14 mouse cellular contexts compared by ENCODE assay signal in the genomic region with DNA sequence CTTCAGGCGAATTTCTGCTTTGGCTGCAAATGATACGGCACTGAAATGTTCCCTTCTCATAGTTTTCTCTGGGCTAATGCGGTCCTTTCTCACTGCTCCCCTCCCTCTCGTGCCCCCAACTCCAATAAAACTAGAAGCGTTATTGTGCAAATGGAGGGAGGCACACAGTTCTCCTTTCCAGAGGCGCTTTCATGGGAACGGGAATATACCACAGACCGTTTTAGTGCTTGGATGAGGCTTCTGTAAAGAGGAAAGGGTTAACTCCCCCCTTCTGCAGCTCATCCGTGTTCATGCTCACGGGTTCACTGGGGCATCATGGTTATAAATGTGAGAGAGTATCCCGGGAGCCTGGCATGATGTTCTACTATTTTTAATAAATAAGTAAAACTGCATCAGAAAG.
A peak's percentile ranks its signal among the peaks of the same experiment; 100 is the strongest.
DNase-seq lines count a peak whose midpoint lies in the region; ATAC-seq and TF ChIP-seq lines count a peak whose summit lies in the region.
"Had no signal": no experiment of that assay in that cellular context is flagged by ENCODE, and none has a peak within 500 bp of the region (broad histone marks: within the 10 kb centered on the region; RNA-seq: fewer than 3 reads in every experiment).

No protein-coding gene starts in this region.

- H3K9me3 ChIP-seq in forebrain, embryonic 12.5 days = no peaks in the 10 kb centered on the region
- no peaks in the 10 kb centered on the region for H3K9me3 ChIP-seq in forebrain, postnatal 0 days (ENCODE audit: low read length)
- no peaks in the 10 kb centered on the region for H3K9me3 ChIP-seq in limb, embryonic 13.5 days
- no peaks in the 10 kb centered on the region for H3K9me3 ChIP-seq in midbrain, embryonic 16.5 days (replicated peaks; ENCODE audit: control insufficient read depth, low read length, poor library complexity, severe bottlenecking)
- H3K9me3 ChIP-seq: kidney, embryonic 15.5 days had no signal

- intact Hi-C loops in heart, postnatal 25 days (cut with DNase I) = no loop called here
- intact Hi-C loops in left cerebral cortex, adult 2 months (cut with DNase I) = no loop called here

- peaks cover 43% of the 10 kb centered on the region for H3K4me1 ChIP-seq in forebrain, embryonic 12.5 days
- H3K4me1 ChIP-seq in forebrain, postnatal 0 days (ENCODE audit: insufficient read depth) = peaks cover 13% of the 10 kb centered on the region; the same call in 1 of the 2 replicates
- peaks cover 21% of the 10 kb centered on the region for H3K4me1 ChIP-seq in limb, embryonic 13.5 days
- 0 out of 2 replicates have a peak, but pooled peaks cover 5% of the 10 kb centered on the region for H3K4me1 ChIP-seq in midbrain, embryonic 16.5 days (ENCODE audit: control insufficient read depth, insufficient read depth, low read length)
- H3K4me1 ChIP-seq: kidney, embryonic 15.5 days had no signal

- 16% methylated on average over 11 of the region's 11 CpGs for WGBS in forebrain, embryonic 12.5 days
- WGBS in forebrain, postnatal 0 days = 10% methylated on average over 11 of the region's 11 CpGs
- 27% methylated on average over 11 of the region's 11 CpGs for WGBS in limb, embryonic 13.5 days
- WGBS in midbrain, embryonic 16.5 days = 19% methylated on average over 11 of the region's 11 CpGs

- TF ChIP-seq CTCF in forebrain, postnatal 0 days (IDR thresholded peaks at IDR 0.05; ENCODE audit: low read depth) = no peak
- no peak for TF ChIP-seq CTCF in left cerebral cortex, adult 2 months (IDR thresholded peaks at IDR 0.05)

- H3K27me3 ChIP-seq in forebrain, embryonic 12.5 days = 0 out of 2 replicates have a peak, but pooled peaks cover 4% of the 10 kb centered on the region
- H3K27me3 ChIP-seq in forebrain, postnatal 0 days (ENCODE audit: insufficient read depth, low read length) = no peaks in the 10 kb centered on the region
- peaks cover 18% of the 10 kb centered on the region; the same call in 1 of the 2 replicates for H3K27me3 ChIP-seq in limb, embryonic 13.5 days
- H3K27me3 ChIP-seq in midbrain, embryonic 16.5 days (ENCODE audit: control insufficient read depth, insufficient read depth, low read depth, low read length) = no peaks in the 10 kb centered on the region
- H3K27me3 ChIP-seq: kidney, embryonic 15.5 days had no signal

- no peaks in the 10 kb centered on the region for H3K36me3 ChIP-seq in forebrain, embryonic 12.5 days (replicated peaks)
- no peaks in the 10 kb centered on the region for H3K36me3 ChIP-seq in forebrain, postnatal 0 days (ENCODE audit: insufficient read depth)
- H3K36me3 ChIP-seq in limb, embryonic 13.5 days = no peaks in the 10 kb centered on the region
- H3K36me3 ChIP-seq in midbrain, embryonic 16.5 days (ENCODE audit: control insufficient read depth, insufficient read depth, low read length) = no peaks in the 10 kb centered on the region
- H3K36me3 ChIP-seq: G1E; kidney, embryonic 15.5 days had no signal

- DNase-seq in forebrain, postnatal 0 days = no peak
- no peak for DNase-seq in layer of hippocampus, postnatal 14 days (ENCODE audit: low spot score in 2 of 2)
- DNase-seq in urinary bladder, adult 18-20 months (ENCODE audit: low spot score in 2 of 2) = no peak
- DNase-seq in heart, postnatal 25 days (ENCODE audit: low spot score) = no peak
- no peak for DNase-seq in left cerebral cortex, adult 2 months (ENCODE audit: extremely low spot score in 1 of 2, low spot score in 2 of 2)
- DNase-seq: cerebellum, adult 11-12 months; gastrocnemius, postnatal 25 days; thymus, postnatal 36 days had no signal

- no peak overlapping the region for H3K9ac ChIP-seq in forebrain, embryonic 12.5 days
- H3K9ac ChIP-seq in forebrain, postnatal 0 days = no peak overlapping the region
- no peak overlapping the region for H3K9ac ChIP-seq in limb, embryonic 13.5 days
- no peak overlapping the region for H3K9ac ChIP-seq in midbrain, embryonic 16.5 days (ENCODE audit: low read depth, low read length)
- H3K9ac ChIP-seq: kidney, embryonic 15.5 days had no signal

- no peak for ATAC-seq in forebrain, embryonic 12.5 days (ENCODE audit: low FRiP score)
- ATAC-seq in forebrain, postnatal 0 days = no peak
- no peak for ATAC-seq in limb, embryonic 13.5 days (ENCODE audit: low FRiP score, low read depth)
- no peak for ATAC-seq in midbrain, embryonic 16.5 days

- no peak overlapping the region for H3K27ac ChIP-seq in forebrain, embryonic 12.5 days
- H3K27ac ChIP-seq in forebrain, postnatal 0 days (ENCODE audit: low read depth, low read length) = no peak overlapping the region
- H3K27ac ChIP-seq in limb, embryonic 13.5 days = no peak overlapping the region
- H3K27ac ChIP-seq in midbrain, embryonic 16.5 days (ENCODE audit: low read length) = no peak overlapping the region
- H3K27ac ChIP-seq in left cerebral cortex, adult 2 months = no peak overlapping the region
- H3K27ac ChIP-seq: kidney, embryonic 15.5 days; layer of hippocampus, adult 2 months had no signal

- H3K4me2 ChIP-seq in forebrain, embryonic 12.5 days = peak overlapping the region; percentile 38
- peak overlapping the region; percentile 34 for H3K4me2 ChIP-seq in forebrain, postnatal 0 days (ENCODE audit: low read depth)
- H3K4me2 ChIP-seq in limb, embryonic 13.5 days (replicated peaks) = peak overlapping the region; percentile 52
- H3K4me2 ChIP-seq in midbrain, embryonic 16.5 days (ENCODE audit: low read length) = peak overlapping the region; percentile 33
- H3K4me2 ChIP-seq: kidney, embryonic 15.5 days had no signal

- no peak overlapping the region for H3K4me3 ChIP-seq in forebrain, embryonic 12.5 days (replicated peaks)
- H3K4me3 ChIP-seq in forebrain, postnatal 0 days (ENCODE audit: low read depth, low read length) = no peak overlapping the region
- peak overlapping the region; percentile 1; the same call in 1 of the 2 replicates for H3K4me3 ChIP-seq in limb, embryonic 13.5 days
- no peak overlapping the region for H3K4me3 ChIP-seq in midbrain, embryonic 16.5 days (ENCODE audit: low read depth, low read length)
- H3K4me3 ChIP-seq in left cerebral cortex, adult 2 months = no peak overlapping the region
- H3K4me3 ChIP-seq: kidney, embryonic 15.5 days; layer of hippocampus, adult 2 months had no signal
